Mouse (Mus musculus) c-Kit-negative CD71-positive TER-119-positive erythroid progenitor cells, embryonic 14.5 days (primary cell): ENCODE results near the gene Apobec4.

Experiments used
- DNase-seq: peaks from one replicate; pipeline ENCODE4 v3.0.0-alpha.2; 2013; ENCODE audit warnings: low read depth, low spot score

Gene Apobec4

DNA sequence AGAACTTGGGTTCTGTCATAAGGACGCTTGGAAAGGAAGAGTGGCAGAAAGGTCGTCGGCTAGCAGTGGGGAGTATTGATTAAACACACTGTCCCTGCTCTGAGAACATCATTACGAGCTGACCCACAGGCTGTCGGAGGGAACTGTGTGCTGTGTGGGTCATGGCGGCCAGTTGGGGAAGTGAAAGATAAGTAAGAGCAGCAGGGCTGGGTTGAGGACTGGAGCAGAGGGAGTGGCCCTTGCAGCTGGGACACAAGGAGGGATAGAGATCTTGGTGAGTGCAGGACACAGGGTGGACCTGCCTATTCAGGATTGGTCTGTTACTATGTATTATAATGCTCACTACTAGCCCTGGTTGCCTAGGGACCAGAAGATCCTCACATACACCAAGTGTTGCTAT is 54.6 kb downstream of the Apobec4 start:
- DNase-seq: no peak
